Mouse (Mus musculus) B cell, adult 62 days (primary cell): ENCODE measurements around the gene Antxr1. TPM values are rescaled to one million over a fixed set of nuclear protein-coding genes. Genes with fewer than 3 reads are reported as not detected.

Source experiments
- total RNA-seq: library from RNA; stranded (reverse); gene quantifications from 4 replicates; pipeline ENCODE4 v1.2.4, GENCODE M21; 2023

Gene Antxr1
- total RNA-seq, result 0.24 to 0.60 TPM (median 0.37 TPM) in 3 of 4 replicates, not detected in the other

DNA sequence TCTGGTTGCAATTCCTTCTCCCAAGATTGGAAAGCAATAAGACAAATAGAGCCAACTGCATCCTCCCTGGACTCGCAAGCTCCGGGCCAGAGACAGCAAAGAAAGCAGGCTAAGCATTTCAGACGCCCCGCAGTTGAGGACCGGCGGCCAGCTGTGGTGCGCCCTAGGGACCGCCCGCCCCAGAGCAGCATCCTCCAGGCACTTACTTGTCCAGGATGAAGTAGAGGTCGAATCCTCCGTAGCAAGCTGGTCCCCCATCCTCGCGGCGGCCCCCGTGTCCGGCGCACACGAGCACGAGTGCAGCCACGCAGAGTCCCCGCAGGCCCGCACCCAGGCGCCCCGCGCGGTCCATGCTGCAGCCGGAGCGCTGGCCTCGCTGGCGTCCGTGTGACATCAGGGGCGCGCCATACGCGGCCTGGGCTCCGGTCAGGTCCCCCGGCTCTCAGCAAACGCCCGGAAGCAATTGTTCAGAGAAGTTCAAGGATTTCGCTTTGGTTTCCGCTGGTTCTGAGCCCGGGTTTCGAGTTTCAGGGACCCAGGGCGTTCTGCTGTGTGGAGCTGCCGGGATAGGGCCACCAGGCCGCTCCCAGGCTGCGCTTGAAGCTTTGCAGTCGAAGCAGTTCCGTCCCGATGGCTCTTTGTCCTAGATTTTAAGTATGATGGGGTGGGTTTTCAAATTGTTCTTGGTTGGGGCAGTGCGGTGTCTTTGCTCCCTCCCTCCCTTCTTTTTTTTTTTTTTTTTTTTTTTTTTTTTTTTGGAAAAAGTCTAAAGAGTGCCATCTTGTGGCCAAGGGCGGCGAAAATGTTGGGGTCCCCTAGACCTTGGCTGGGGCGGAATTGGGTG, at the start of gene Antxr1:
Gene Antxr1, minus strand, starts transcription at position 731 of the 844 bp plus-strand sequence.

DNA sequence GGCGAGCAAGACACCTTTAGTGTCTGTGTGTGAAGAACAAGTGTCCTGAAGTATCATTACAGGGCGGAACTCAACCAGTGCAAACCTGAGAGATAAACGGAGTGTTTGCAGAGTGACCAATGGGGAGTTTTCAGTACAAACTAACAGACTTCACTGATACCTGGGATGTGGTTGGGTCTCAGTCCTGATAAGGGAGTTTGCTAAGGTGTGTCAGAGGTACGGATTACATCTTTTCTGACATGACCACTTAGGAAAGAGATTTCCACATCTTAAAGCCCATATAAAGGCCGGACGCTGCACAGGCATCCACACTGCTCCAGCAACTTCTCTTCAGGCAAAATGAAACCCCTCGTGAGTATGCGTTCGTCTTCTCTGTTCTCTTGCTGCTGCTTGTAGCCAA, 37.4 kb upstream of the Antxr1 start, which contains the start of gene Gkn2:
Gene Gkn2, plus strand, starts transcription at position 301 of the 400 bp plus-strand sequence.

GRCm38 (mm10) chr6:87350829-87351228, 15.2 kb upstream of the Antxr1 start, which contains the start of gene Gkn1:
TSS of gene Gkn1 (minus strand) at chr6:87350942.

GRCm38 (mm10) chr6:87104123-87104796, 231.4 kb downstream of the Antxr1 start, which contains the start of gene D6Ertd527e:
TSS of gene D6Ertd527e (plus strand) at chr6:87104746.

Other genes with a start within 250 kb of the Antxr1 start
- gene D6Ertd527e, start 231.1 kb downstream of the Antxr1 start, total RNA-seq, result 0.26 to 0.43 TPM (median 0.38 TPM) in 4 replicates
- not detected in 4 replicates for gene Gkn1, start 15.1 kb upstream of the Antxr1 start, total RNA-seq
- gene Gkn2, start 37.5 kb upstream of the Antxr1 start, total RNA-seq, result not detected in 4 replicates
- not detected in 4 replicates for gene Gkn3, start 53.1 kb upstream of the Antxr1 start, total RNA-seq
- gene Bmp10, start 93.2 kb upstream of the Antxr1 start, total RNA-seq, result not detected in 4 replicates
- gene Arhgap25, start 197.4 kb upstream of the Antxr1 start, total RNA-seq, result 145 to 151 TPM (median 146 TPM) in 4 replicates